Mouse (Mus musculus): Measurements from ENCODE around the gene Dact3. TPM values are rescaled to one million over a fixed set of nuclear protein-coding genes. Genes with fewer than 3 reads are reported as not detected.

The Dact3 gene
- total RNA-seq, 2 experiments from 2014 or later = 115 to 120 TPM

GRCm38 (mm10) chr7:16851636-16852035 lies 23.5 kb upstream of the Dact3 start:
- DNase-seq (ENCODE audit: low spot score in 2 of 2) = no peak

GRCm38 (mm10) chr7:16853302-16853831 lies 21.8 kb upstream of the Dact3 start:
- DNase-seq (ENCODE audit: low spot score in 2 of 2) = no peak

DNA sequence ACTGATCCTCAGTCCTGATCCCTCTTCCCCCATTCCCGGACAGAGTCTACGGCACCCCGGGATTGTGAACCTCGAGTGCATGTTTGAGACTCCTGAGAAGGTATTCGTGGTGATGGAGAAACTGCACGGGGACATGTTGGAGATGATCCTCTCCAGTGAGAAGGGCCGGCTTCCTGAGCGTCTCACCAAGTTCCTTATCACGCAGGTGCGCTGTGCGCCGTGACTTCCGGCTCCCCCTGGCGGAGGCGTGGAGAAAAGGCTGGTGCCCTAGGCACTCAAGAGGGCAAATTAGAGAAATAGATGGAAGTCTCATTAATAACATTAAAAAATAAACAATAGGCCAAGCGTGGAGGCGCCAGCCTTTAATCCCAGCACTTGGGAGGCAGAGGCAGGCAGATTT lies 16.8 kb upstream of the Dact3 start:
- no peak for DNase-seq (ENCODE audit: low spot score in 2 of 2)

DNA sequence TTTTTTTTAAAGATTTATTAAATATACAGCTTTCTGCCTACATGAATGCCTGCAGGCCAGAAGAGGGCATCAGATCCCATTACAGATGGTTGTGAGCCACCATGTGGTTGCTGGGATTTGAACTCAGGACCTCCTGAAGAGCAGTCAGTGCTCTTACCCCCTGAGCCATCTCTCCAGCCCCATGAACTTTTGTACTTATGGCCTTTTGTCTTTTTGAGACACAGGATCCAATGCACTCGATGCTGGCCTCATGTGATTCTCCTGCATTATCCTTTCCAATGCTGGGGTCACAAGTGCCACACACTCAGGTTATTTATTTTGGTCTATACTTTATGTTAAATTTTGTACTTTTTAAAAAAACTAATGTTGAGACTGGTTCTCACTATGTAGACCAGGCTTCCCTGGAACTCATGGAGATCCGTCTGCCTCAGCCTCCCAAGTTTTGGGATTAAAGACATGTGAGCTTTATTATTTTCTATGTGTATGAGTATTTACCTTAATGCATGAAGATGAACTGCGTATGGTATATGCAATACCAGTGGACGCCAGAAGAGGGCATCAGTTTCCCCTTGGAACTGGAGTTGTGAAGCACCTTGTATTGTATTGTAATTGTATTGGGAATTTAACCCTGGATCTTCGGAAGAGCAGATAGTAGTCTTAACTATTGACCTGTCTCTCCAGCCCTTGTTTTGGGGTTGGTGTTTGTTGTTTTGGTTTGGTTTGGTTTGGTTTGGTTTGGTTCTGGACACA lies 15.0 kb upstream of the Dact3 start:
- no peak for DNase-seq (ENCODE audit: low spot score in 2 of 2)

- no peak for DNase-seq (ENCODE audit: low spot score in 2 of 2)
Observed at GRCm38 (mm10) chr7:16867488-16867887, 7.6 kb upstream of the Dact3 start.

GRCm38 (mm10) chr7:16869497-16869896 lies 5.6 kb upstream of the Dact3 start:
- DNase-seq (ENCODE audit: low spot score in 2 of 2) = peak; percentile 86 to 96

DNA sequence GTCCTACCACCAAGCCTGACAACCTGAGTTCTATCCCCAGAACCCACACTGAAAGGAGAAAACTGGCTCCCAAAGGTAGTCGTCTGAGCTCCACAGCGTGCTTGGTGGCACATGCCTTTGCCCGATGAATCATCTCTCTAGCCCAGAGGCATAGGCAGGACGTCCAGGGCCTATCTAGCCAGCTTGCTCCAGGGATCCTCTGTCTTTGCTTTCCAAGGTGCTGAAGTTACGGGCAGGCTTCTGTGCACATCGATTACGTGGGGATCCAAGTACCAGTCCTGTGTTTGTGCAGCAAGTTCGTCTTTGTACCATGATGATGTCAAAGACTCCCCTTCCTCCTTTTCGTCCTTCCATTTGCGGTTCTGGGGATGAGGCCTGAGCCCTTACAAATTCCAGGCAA lies 3.5 kb upstream of the Dact3 start:
- no peak for DNase-seq (ENCODE audit: low spot score in 2 of 2)

DNA sequence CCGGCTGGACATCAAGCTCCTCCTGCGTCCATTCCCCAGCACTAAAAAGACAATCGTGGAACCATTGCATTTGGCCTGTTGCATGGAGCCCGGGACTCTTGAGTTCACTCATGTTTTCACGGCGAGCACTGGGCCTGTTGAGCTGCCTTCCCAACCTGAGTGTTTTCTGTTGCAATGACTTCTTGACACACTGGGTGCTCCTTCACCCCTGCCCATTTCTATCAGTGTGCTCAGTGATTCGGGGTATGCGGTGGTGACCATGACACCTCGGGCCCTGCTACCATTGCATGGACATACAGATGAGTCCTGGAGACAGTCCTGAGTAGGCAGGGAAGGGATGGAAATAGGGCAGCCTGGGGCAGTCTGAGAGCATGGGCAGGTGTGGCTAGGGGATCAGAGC lies 2.6 kb upstream of the Dact3 start:
- DNase-seq (ENCODE audit: low spot score in 2 of 2) = no peak

DNA sequence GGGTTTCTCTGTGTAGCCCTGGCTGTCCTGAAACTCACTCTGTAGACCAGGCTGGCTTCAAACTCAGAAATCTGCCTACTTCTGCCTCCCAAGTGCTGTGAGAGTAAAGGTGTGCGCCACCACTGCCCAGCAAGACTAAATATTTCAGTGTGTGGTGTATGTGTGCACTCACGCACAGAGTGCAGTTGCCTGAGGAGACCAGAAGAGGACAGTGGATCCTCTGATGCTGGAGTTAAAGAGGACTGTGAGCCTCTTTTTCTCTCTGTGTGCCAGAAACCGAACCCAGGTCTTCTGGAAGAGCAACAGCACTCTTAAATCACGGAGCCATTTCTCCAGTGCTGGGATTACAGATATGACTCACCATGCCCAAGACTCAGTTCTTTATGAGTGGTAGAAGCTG lies 1.7 kb upstream of the Dact3 start:
- no peak for DNase-seq (ENCODE audit: low spot score in 2 of 2)

DNA sequence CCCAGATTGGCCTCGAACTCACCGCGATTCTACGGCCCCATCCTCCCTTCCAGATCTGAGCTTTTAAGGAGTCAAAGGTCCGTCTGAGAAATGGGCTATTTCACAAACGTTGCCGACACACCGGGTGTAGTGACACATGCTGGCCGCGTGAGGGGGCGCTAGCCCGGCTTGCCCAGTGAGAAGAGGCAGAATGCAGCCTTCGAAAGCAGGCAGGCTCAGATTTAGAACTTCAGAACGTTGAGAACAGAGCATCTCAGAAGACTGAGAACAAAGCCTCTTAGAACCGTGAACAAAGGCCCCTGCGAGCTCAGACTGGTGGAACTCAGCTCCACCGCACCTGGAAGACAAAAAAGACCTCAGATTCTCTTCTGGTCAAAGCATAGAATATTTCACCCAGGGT lies 927 bp upstream of the Dact3 start:
- DNase-seq (ENCODE audit: low spot score in 2 of 2) = peak; percentile 79 to 81

- DNase-seq (ENCODE audit: low spot score in 2 of 2) = peak; percentile 99 to 100
Observed at GRCm38 (mm10) chr7:16874756-16875309, 284 bp upstream of the Dact3 start.

- DNase-seq (ENCODE audit: low spot score in 2 of 2) = no peak
Observed at GRCm38 (mm10) chr7:16875326-16875725, 209 bp downstream of the Dact3 start.

DNA sequence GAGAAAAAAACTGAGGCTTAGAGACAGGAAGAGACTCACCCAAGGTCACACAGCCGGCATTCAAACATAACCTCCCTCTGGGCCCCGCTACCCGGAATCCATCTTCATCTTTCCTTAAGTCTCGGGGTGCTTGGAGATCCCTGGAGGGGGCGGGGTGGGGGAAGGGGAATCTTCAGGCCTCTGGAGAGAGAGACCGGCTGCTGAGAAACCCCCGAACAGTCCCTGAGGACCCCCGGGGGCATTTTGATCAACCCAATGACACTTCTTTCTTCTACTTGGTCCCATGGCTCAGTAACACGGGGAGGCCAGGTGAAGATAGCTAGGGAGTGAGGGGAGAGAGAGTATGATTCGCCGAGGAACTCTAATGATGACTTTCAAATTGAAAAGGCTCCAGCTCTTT lies 889 bp downstream of the Dact3 start:
- no peak for DNase-seq (ENCODE audit: low spot score in 2 of 2)

- no peak for DNase-seq (ENCODE audit: low spot score in 2 of 2)
Observed at GRCm38 (mm10) chr7:16876608-16877007, 1.5 kb downstream of the Dact3 start.

- DNase-seq (ENCODE audit: low spot score in 2 of 2) = no peak
Observed at GRCm38 (mm10) chr7:16877717-16878116, 2.6 kb downstream of the Dact3 start.

DNA sequence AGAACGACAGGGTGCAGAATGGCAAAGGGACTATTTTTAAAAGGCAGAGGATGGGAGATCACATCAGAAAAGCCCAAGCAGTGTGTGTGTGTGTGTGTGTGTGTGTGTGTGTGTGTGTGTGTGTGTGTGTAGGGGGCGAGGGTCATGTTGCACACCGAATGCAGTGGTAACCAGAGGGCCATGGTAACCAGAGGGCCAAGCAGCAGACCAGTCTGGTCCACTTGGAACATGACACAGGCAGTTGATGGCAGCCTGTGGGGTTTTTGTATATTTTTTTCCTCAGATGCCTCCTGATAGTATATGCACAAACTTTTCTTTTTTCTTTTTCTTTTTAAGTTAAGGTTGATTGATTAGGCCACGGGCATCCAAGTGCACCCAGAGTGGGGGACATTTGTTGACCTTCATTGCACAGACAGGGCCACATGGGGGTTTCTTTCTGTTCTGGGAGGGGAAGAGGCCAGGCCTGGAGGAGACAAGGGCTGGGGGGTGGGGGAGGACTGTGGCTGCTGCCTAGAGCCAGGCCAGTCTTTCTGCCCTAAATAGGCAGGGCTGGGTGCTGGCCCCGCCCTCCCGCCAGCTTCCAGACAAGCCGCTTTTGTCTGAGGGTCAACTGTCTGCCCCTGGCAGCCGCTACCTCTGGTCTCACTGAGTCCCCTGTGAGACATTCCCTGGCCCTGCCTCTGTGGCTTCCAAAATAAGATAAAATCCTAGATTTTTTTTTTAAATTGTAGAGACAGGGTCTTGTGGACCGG lies 4.9 kb downstream of the Dact3 start:
- DNase-seq (ENCODE audit: low spot score in 2 of 2) = no peak

- DNase-seq (ENCODE audit: low spot score in 2 of 2) = no peak
Observed at GRCm38 (mm10) chr7:16880615-16881014, 5.5 kb downstream of the Dact3 start.

- no peak for DNase-seq (ENCODE audit: low spot score in 2 of 2)
Observed at GRCm38 (mm10) chr7:16883162-16883561, 8.0 kb downstream of the Dact3 start.

- no peak for DNase-seq (ENCODE audit: low spot score in 2 of 2)
Observed at GRCm38 (mm10) chr7:16884334-16884733, 9.2 kb downstream of the Dact3 start.

DNA sequence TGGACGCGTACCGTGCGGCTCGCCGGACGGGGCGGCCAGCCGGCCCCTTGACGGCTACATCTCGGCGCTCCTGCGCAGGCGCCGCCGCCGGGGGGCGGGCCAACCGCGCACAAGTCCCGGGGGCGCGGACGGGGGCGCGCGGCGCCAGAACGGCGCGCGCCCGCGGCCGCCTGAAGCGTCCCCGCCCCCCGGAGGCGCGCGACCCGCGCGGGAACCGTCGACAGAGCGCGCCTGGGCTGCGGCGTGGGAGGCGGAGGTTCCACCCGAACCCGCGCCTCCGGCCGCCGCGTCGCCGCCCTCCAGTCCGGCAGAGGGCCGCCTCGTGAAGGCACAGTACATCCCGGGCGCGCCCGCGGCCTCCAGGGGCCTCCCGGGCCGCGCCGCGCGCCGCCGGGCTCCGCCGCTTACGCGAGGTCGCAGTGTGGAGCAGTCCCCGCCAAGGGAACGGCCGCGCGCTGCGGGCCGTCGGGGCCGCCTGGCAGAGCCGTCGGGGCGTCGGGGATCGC lies 10.2 kb downstream of the Dact3 start:
- no peak for DNase-seq (ENCODE audit: low spot score in 2 of 2)

- DNase-seq (ENCODE audit: low spot score in 2 of 2) = no peak
Observed at GRCm38 (mm10) chr7:16885905-16886304, 10.8 kb downstream of the Dact3 start.

DNA sequence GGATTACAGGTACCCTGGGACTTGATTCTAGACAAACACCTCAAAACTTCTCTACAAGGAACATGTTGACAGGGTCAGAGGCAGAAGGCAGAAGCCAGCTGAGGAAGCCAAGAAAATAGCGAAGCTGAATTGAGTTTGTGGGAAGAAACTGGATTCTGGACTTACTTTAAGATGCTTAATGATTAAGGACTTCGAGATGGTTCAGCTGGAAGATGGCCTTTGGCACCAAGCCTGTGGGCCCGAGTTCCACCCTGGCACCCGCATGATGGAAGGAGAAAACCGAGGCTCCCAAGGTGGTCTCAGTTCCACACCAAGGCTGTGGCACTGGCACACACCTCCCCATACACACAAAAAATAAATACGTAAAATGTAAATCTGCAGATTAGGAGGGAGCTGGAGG lies 15.4 kb downstream of the Dact3 start:
- no peak for DNase-seq (ENCODE audit: low spot score in 2 of 2)
